In genomic region chr17:36035010-36035638, GRCm38 (mm10) we compare ENCODE assay signal across 12 mouse cellular contexts. TPM values are rescaled to one million over a fixed set of nuclear protein-coding genes. Genes with fewer than 3 reads are reported as not detected.
DNase-seq lines count a peak whose midpoint lies in the region; ATAC-seq and TF ChIP-seq lines count a peak whose summit lies in the region.
"Not testable (repeated sequence)": the region's sequence is repeated elsewhere in the genome, so short reads cannot be mapped to it uniquely, and the experiment has no call there.
"Had no signal": no experiment of that assay in that cellular context is flagged by ENCODE, and none has a peak within 500 bp of the region (broad histone marks: within the 10 kb centered on the region; RNA-seq: fewer than 3 reads in every experiment).

No protein-coding gene starts in this region.

- DNase-seq in adrenal gland, adult 18-20 months (ENCODE audit: low spot score in 2 of 2) = peak; percentile 56 to 67
- DNase-seq in heart, adult 9 months (ENCODE audit: low spot score in 2 of 2) = peak; percentile 57 to 70
- peak; percentile 71 for DNase-seq in liver
- DNase-seq in right cerebral cortex, postnatal 4 days = peak; percentile 39
- DNase-seq in urinary bladder, postnatal 25 days (ENCODE audit: low spot score) = peak; percentile 45

- not testable (repeated sequence) for H3K36me3 ChIP-seq in kidney, embryonic 15.5 days

- 39% methylated on average over 3 of the region's 3 CpGs for WGBS in kidney, embryonic 15.5 days

- H3K27me3 ChIP-seq in kidney, embryonic 15.5 days = not testable (repeated sequence)

- H3K27ac ChIP-seq in cortical plate, adult 2 months (ENCODE audit: insufficient read depth, low read length); kidney, embryonic 15.5 days: not testable (repeated sequence)

- 0 out of 2 replicates have a peak, but pooled peaks have one; percentile 41 for ATAC-seq in kidney, embryonic 15.5 days (replicated peaks; ENCODE audit: low FRiP score)
- peak; percentile 58 for ATAC-seq in megakaryocyte-erythroid progenitor cell, adult 5-6 weeks (replicated peaks; ENCODE audit: low FRiP score, low TSS enrichment, poor library complexity, severe bottlenecking)

- H3K4me2 ChIP-seq in kidney, embryonic 15.5 days = not testable (repeated sequence)

- not testable (repeated sequence) for H3K4me3 ChIP-seq in cortical plate, adult 2 months (ENCODE audit: insufficient read depth, low read length); kidney, embryonic 15.5 days (replicated peaks)

- not testable (repeated sequence) for H3K9ac ChIP-seq in kidney, embryonic 15.5 days

- TF ChIP-seq CTCF in cortical plate, adult 2 months (IDR thresholded peaks at IDR 0.05; ENCODE audit: extremely low read depth, insufficient read depth, low read length) = peak; percentile 34

- H3K4me1 ChIP-seq in cortical plate, adult 2 months (ENCODE audit: control insufficient read depth, insufficient read depth, low read length) = not testable (repeated sequence)
- peaks cover 11% of the 10 kb centered on the region; the same call in 1 of the 2 replicates for H3K4me1 ChIP-seq in kidney, embryonic 15.5 days

- not testable (repeated sequence) for H3K9me3 ChIP-seq in kidney, embryonic 15.5 days (replicated peaks)

- TF ChIP-seq POLR2A in cortical plate, adult 2 months (IDR thresholded peaks at IDR 0.05; ENCODE audit: extremely low read depth, insufficient read depth, low read length) = not testable (repeated sequence)

RNA-seq across cellular contexts. Expression of gene H2-T23, which starts 2.5 kb away (rescaled TPM):
- total RNA-seq in adrenal gland, adult 18-20 months (2021) = 100 to 1,000 TPM in 1 of 2 experiments, 10 to 100 TPM in 1; 68.0 to 139 TPM
- polyA plus RNA-seq in cortical plate, adult 2 months (2012; rRNA removed) = 27.6 and 31.8 TPM in 2 replicates
- polyA plus RNA-seq in kidney, embryonic 15.5 days (2015; fragmentation: Nextera tagmentation; extraction: Ambion mirVana) = 4.3 and 4.5 TPM in 2 replicates
- total RNA-seq in megakaryocyte-erythroid progenitor cell, adult 5-6 weeks (2014; fragmentation: Nextera tagmentation) = 55.6 and 98.1 TPM in 2 replicates
- 84.5 and 111 TPM in 2 replicates for total RNA-seq in megakaryocyte-erythroid progenitor cell, adult 5-6 weeks (2017)

RNA-seq across cellular contexts. Expression of gene H2-T22, which starts 7.4 kb away (rescaled TPM):
- 10 to 100 TPM; 33.0 to 61.5 TPM for total RNA-seq in adrenal gland, adult 18-20 months (2021)
- 18.3 and 19.0 TPM in 2 replicates for polyA plus RNA-seq in cortical plate, adult 2 months (2012; rRNA removed)
- 13.8 and 14.1 TPM in 2 replicates for polyA plus RNA-seq in kidney, embryonic 15.5 days (2015; fragmentation: Nextera tagmentation; extraction: Ambion mirVana)
- 17.1 and 25.6 TPM in 2 replicates for total RNA-seq in megakaryocyte-erythroid progenitor cell, adult 5-6 weeks (2014; fragmentation: Nextera tagmentation)
- 30.1 and 31.5 TPM in 2 replicates for total RNA-seq in megakaryocyte-erythroid progenitor cell, adult 5-6 weeks (2017)

RNA-seq across cellular contexts. Expression of gene Gm6034, which starts 7.6 kb away (rescaled TPM):
- total RNA-seq in adrenal gland, adult 18-20 months (2021) = not detected
- polyA plus RNA-seq in cortical plate, adult 2 months (2012; rRNA removed) = not detected in 2 replicates
- not detected in 2 replicates for polyA plus RNA-seq in kidney, embryonic 15.5 days (2015; fragmentation: Nextera tagmentation; extraction: Ambion mirVana)
- total RNA-seq in megakaryocyte-erythroid progenitor cell, adult 5-6 weeks (2014; fragmentation: Nextera tagmentation) = 0.52 TPM in 1 of 2 replicates, not detected in the other
- total RNA-seq in megakaryocyte-erythroid progenitor cell, adult 5-6 weeks (2017) = not detected in 2 replicates
- polyA plus RNA-seq: forebrain, embryonic 13.5 days; hindbrain, embryonic 13.5 days; midbrain, embryonic 12.5 days; testis, adult 2 months had no signal

RNA-seq across cellular contexts. Expression of gene H2-T24, which starts 14.8 kb away (rescaled TPM):
- 1 to 10 TPM; 7.5 to 8.1 TPM for total RNA-seq in adrenal gland, adult 18-20 months (2021)
- 1.3 and 1.8 TPM in 2 replicates for polyA plus RNA-seq in cortical plate, adult 2 months (2012; rRNA removed)
- 2.9 and 3.5 TPM in 2 replicates for polyA plus RNA-seq in kidney, embryonic 15.5 days (2015; fragmentation: Nextera tagmentation; extraction: Ambion mirVana)
- 6.8 and 10.1 TPM in 2 replicates for total RNA-seq in megakaryocyte-erythroid progenitor cell, adult 5-6 weeks (2014; fragmentation: Nextera tagmentation)
- 25.5 and 35.1 TPM in 2 replicates for total RNA-seq in megakaryocyte-erythroid progenitor cell, adult 5-6 weeks (2017)

RNA-seq across cellular contexts. Expression of gene Gm11127, which starts 23.0 kb away (rescaled TPM):
- 10 to 100 TPM in 1 of 2 experiments, 1 to 10 TPM in 1; 7.0 to 18.8 TPM for total RNA-seq in adrenal gland, adult 18-20 months (2021)
- 0.23 and 0.35 TPM in 2 replicates for polyA plus RNA-seq in cortical plate, adult 2 months (2012; rRNA removed)
- not detected in 2 replicates for polyA plus RNA-seq in kidney, embryonic 15.5 days (2015; fragmentation: Nextera tagmentation; extraction: Ambion mirVana)
- total RNA-seq in megakaryocyte-erythroid progenitor cell, adult 5-6 weeks (2014; fragmentation: Nextera tagmentation) = not detected in 2 replicates
- not detected in 2 replicates for total RNA-seq in megakaryocyte-erythroid progenitor cell, adult 5-6 weeks (2017)
- polyA plus RNA-seq: forebrain, embryonic 13.5 days; hindbrain, embryonic 13.5 days; midbrain, embryonic 12.5 days had no signal
